Mouse (Mus musculus) left cerebral cortex, postnatal 4 days (tissue): ENCODE measurements around the gene Ube2e1. TPM values are rescaled to one million over a fixed set of nuclear protein-coding genes. Genes with fewer than 3 reads are reported as not detected.

Experiments used
- DNase-seq: peaks from one replicate; pipeline ENCODE4 v3.0.0-alpha.2; 2022
- intact Hi-C: fragments of 180-260 bp; cut with DNase I; formaldehyde crosslinking; loops from one replicate; pipeline ENCODE4 v1.15.1; 2025
- total RNA-seq, 2 experiments: library from RNA; stranded (reverse); gene quantifications; 2 replicates each; pipeline ENCODE4 v1.2.3; 2021

Gene Ube2e1
- total RNA-seq, 2 experiments from 2014 or later: 109 to 114 TPM

GRCm38 (mm10) chr14:18330789-18331692 is 618 bp downstream of the Ube2e1 start:
- intact Hi-C loops: no loop called here
- DNase-seq: peak; percentile 51

GRCm38 (mm10) chr14:18326968-18327672 is 4.5 kb downstream of the Ube2e1 start:
- intact Hi-C loops: no loop called here

GRCm38 (mm10) chr14:18317457-18318411 is 13.9 kb downstream of the Ube2e1 start:
- DNase-seq: no peak
- intact Hi-C loops: no loop called here

More at GRCm38 (mm10) chr14:18326968-18327672, 4.5 kb downstream of the Ube2e1 start:
- DNase-seq: peak; percentile 44

GRCm38 (mm10) chr14:18304165-18304564 is 27.5 kb downstream of the Ube2e1 start:
- DNase-seq: no peak
- intact Hi-C loops: no loop called here

- intact Hi-C loops: no loop called here
- peak; percentile 72 for DNase-seq
Measured at GRCm38 (mm10) chr14:18303262-18303661, 28.4 kb downstream of the Ube2e1 start.

- intact Hi-C loops: no loop called here
- DNase-seq: no peak
Measured at GRCm38 (mm10) chr14:18302750-18303149, 28.9 kb downstream of the Ube2e1 start.

GRCm38 (mm10) chr14:18301591-18301990 is 30.1 kb downstream of the Ube2e1 start:
- intact Hi-C loops: no loop called here
- DNase-seq: no peak

GRCm38 (mm10) chr14:18300676-18301075 is 31.0 kb downstream of the Ube2e1 start:
- no peak for DNase-seq
- intact Hi-C loops: no loop called here

GRCm38 (mm10) chr14:18298874-18299273 is 32.8 kb downstream of the Ube2e1 start:
- DNase-seq: no peak
- intact Hi-C loops: loop anchor here (10.0 kb wide), 1 partner anchor 56 kb away; no protein-coding TSS in a partner anchor

- DNase-seq: no peak
- intact Hi-C loops: loop anchor here (10.0 kb wide), 1 partner anchor 57 kb away; no protein-coding TSS in a partner anchor
Measured at GRCm38 (mm10) chr14:18297441-18297840, 34.2 kb downstream of the Ube2e1 start.

GRCm38 (mm10) chr14:18292578-18292977 is 39.1 kb downstream of the Ube2e1 start:
- DNase-seq: no peak
- intact Hi-C loops: loop anchor here (10.0 kb wide), 1 partner anchor 62 kb away; no protein-coding TSS in a partner anchor

GRCm38 (mm10) chr14:18292111-18292510 is 39.5 kb downstream of the Ube2e1 start:
- intact Hi-C loops: loop anchor here (10.0 kb wide), 1 partner anchor 63 kb away; no protein-coding TSS in a partner anchor
- no peak for DNase-seq

- intact Hi-C loops: no loop called here
- no peak for DNase-seq
Measured at GRCm38 (mm10) chr14:18287391-18287790, 44.3 kb downstream of the Ube2e1 start.

- intact Hi-C loops: no loop called here
- DNase-seq: no peak
Measured at GRCm38 (mm10) chr14:18286441-18286840, 45.2 kb downstream of the Ube2e1 start.

GRCm38 (mm10) chr14:18285476-18285875 is 46.2 kb downstream of the Ube2e1 start:
- intact Hi-C loops: no loop called here
- no peak for DNase-seq

- intact Hi-C loops: no loop called here
- DNase-seq: no peak
Measured at GRCm38 (mm10) chr14:18284581-18284980, 47.1 kb downstream of the Ube2e1 start.

GRCm38 (mm10) chr14:18280375-18280774 is 51.3 kb downstream of the Ube2e1 start:
- intact Hi-C loops: no loop called here
- no peak for DNase-seq

- intact Hi-C loops: loop anchor here (10.0 kb wide), 1 partner anchor 230 kb away; no protein-coding TSS in a partner anchor
- no peak for DNase-seq
Measured at GRCm38 (mm10) chr14:18274526-18274925, 57.1 kb downstream of the Ube2e1 start.

GRCm38 (mm10) chr14:18271666-18272065 is 60.0 kb downstream of the Ube2e1 start:
- no peak for DNase-seq
- intact Hi-C loops: loop anchor here (10.0 kb wide), 1 partner anchor 233 kb away; no protein-coding TSS in a partner anchor
